Comparison of ENCODE assay signal across 7 mouse cellular contexts in genomic region chr10:91240856-91241610, GRCm38 (mm10). TPM values are rescaled to one million over a fixed set of nuclear protein-coding genes. Genes with fewer than 3 reads are reported as not detected.
A peak's percentile ranks its signal among the peaks of the same experiment; 100 is the strongest.
DNase-seq lines count a peak whose midpoint lies in the region; ATAC-seq lines count a peak whose summit lies in the region.

No protein-coding gene starts in this region.

- WGBS in heart, embryonic 12.5 days: 25% methylated on average over 10 of the region's 10 CpGs
- WGBS in kidney, embryonic 16.5 days: 39% methylated on average over 10 of the region's 10 CpGs
- 44% methylated on average over 10 of the region's 10 CpGs for whole genome bisulfite sequencing in midbrain, embryonic 12.5 days

- peaks cover 14% of the 10 kb centered on the region for H3K4me1 ChIP-seq in brown adipose tissue, adult 24 weeks (ENCODE audit: control insufficient read depth, insufficient read depth, insufficient read length, low read length)
- peaks cover 41% of the 10 kb centered on the region for H3K4me1 ChIP-seq in heart, embryonic 12.5 days (replicated peaks)
- H3K4me1 ChIP-seq in kidney, embryonic 16.5 days (ENCODE audit: insufficient read depth, low read length): peaks cover 13% of the 10 kb centered on the region; the same call in 1 of the 2 replicates
- peaks cover 16% of the 10 kb centered on the region for H3K4me1 ChIP-seq in midbrain, embryonic 12.5 days

- H3K9me3 ChIP-seq in heart, embryonic 12.5 days (replicated peaks): no peaks in the 10 kb centered on the region
- H3K9me3 ChIP-seq in kidney, embryonic 16.5 days (ENCODE audit: low read length): no peaks in the 10 kb centered on the region
- H3K9me3 ChIP-seq in midbrain, embryonic 12.5 days: no peaks in the 10 kb centered on the region

- peak overlapping the region; percentile 44 for H3K4me2 ChIP-seq in heart, embryonic 12.5 days
- 0 out of 2 replicates have a peak overlapping the region, but pooled peaks have one; percentile 7 for H3K4me2 ChIP-seq in kidney, embryonic 16.5 days (replicated peaks; ENCODE audit: low read depth, low read length)
- H3K4me2 ChIP-seq in midbrain, embryonic 12.5 days (replicated peaks): 0 out of 2 replicates have a peak overlapping the region, but pooled peaks have one; percentile 1

- H3K27me3 ChIP-seq in heart, embryonic 12.5 days (replicated peaks): no peaks in the 10 kb centered on the region
- H3K27me3 ChIP-seq in kidney, embryonic 16.5 days (ENCODE audit: insufficient read depth, low read length): no peaks in the 10 kb centered on the region
- H3K27me3 ChIP-seq in midbrain, embryonic 12.5 days: peaks cover 8% of the 10 kb centered on the region; the same call in 1 of the 2 replicates

- DNase-seq in R1 (ENCODE audit: low read depth, low spot score) (peak; percentile 29), MN1 (ENCODE audit: low spot score) (no peak)
- no peak for DNase-seq in frontal cortex, postnatal 25 days (ENCODE audit: low spot score in 2 of 2)

- H3K9ac ChIP-seq in heart, embryonic 12.5 days: no peak overlapping the region
- no peak overlapping the region for H3K9ac ChIP-seq in kidney, embryonic 16.5 days (replicated peaks; ENCODE audit: low read length)
- no peak overlapping the region for H3K9ac ChIP-seq in midbrain, embryonic 12.5 days (replicated peaks)

- no peaks in the 10 kb centered on the region for H3K36me3 ChIP-seq in heart, embryonic 12.5 days
- no peaks in the 10 kb centered on the region for H3K36me3 ChIP-seq in kidney, embryonic 16.5 days (ENCODE audit: insufficient read depth, low read length)
- H3K36me3 ChIP-seq in midbrain, embryonic 12.5 days: no peaks in the 10 kb centered on the region

- ATAC-seq in heart, embryonic 12.5 days (ENCODE audit: insufficient number of reproducible peaks, low FRiP score): peak; percentile 65
- ATAC-seq in kidney, embryonic 16.5 days (ENCODE audit: low FRiP score, low TSS enrichment): peak; percentile 75
- ATAC-seq in midbrain, embryonic 12.5 days (ENCODE audit: low FRiP score, low read depth): no peak

- H3K27ac ChIP-seq in brown adipose tissue, adult 24 weeks (replicated peaks; ENCODE audit: low read depth, low read length): peak overlapping the region; percentile 19; the same call in 1 of the 2 replicates
- H3K27ac ChIP-seq in heart, embryonic 12.5 days (ENCODE audit: poor library complexity, severe bottlenecking): peak overlapping the region; percentile 84
- H3K27ac ChIP-seq in kidney, embryonic 16.5 days (ENCODE audit: low read length): peak overlapping the region; percentile 81
- peak overlapping the region; percentile 52 for H3K27ac ChIP-seq in midbrain, embryonic 12.5 days (replicated peaks)

- H3K4me3 ChIP-seq in brown adipose tissue, adult 24 weeks (ENCODE audit: insufficient read depth, low read depth, low read length): no peak overlapping the region
- H3K4me3 ChIP-seq in heart, embryonic 12.5 days: no peak overlapping the region
- no peak overlapping the region for H3K4me3 ChIP-seq in kidney, embryonic 16.5 days (ENCODE audit: low read length)
- H3K4me3 ChIP-seq in midbrain, embryonic 12.5 days: no peak overlapping the region

RNA-seq across cellular contexts. Expression of gene Tmpo, which starts 59.9 kb away (rescaled TPM):
- polyA plus RNA-seq in brown adipose tissue, adult 24 weeks (2012; ENCODE audit: insufficient read depth, insufficient read length, missing spikeins): 10.0 and 16.6 TPM in 2 replicates
- 203 and 212 TPM in 2 replicates for polyA plus RNA-seq in heart, embryonic 12.5 days (2016; fragmentation: Nextera tagmentation; extraction: Ambion mirVana)
- polyA plus RNA-seq in kidney, embryonic 16.5 days (2015; fragmentation: Nextera tagmentation; extraction: Ambion mirVana): 191 and 202 TPM in 2 replicates
- polyA plus RNA-seq in midbrain, embryonic 12.5 days (2016; fragmentation: Nextera tagmentation; extraction: Ambion mirVana): 368 and 394 TPM in 2 replicates

Comparison
In these comparisons a context has a peak if more than half of its experiments do, and no peak if none do; other contexts are left out.
1. H3K27ac ChIP-seq: peak in every context shown above with its lines; median percentile 84 in heart, embryonic 12.5 days; 81 in kidney, embryonic 16.5 days; 52 in midbrain, embryonic 12.5 days; 19 in brown adipose tissue, adult 24 weeks.
2. RNA of gene Tmpo, which starts 59.9 kb away (polyA plus RNA-seq): 368 to 394 TPM in midbrain, embryonic 12.5 days, 203 to 212 TPM in heart, embryonic 12.5 days and 191 to 202 TPM in kidney, embryonic 16.5 days; 10.0 to 16.6 TPM in brown adipose tissue, adult 24 weeks; every median in the first group is over 10 times any median in the second.
3. Peak in every context shown above with its lines, with median percentiles within 50 percentile points of each other: H3K4me2 ChIP-seq.